Mouse (Mus musculus) ES-Bruce4 (cell line): ENCODE measurements around the gene Clcn5. TPM values are rescaled to one million over a fixed set of nuclear protein-coding genes. Genes with fewer than 3 reads are reported as not detected.

Experiments
- H3K27ac ChIP-seq: 2 replicates; pipeline ENCODE4 v1.5.1; 2012; ENCODE audit warnings: low read length, inconsistent platforms; ENCODE audit not compliant: insufficient read depth
- H3K27me3 ChIP-seq: 2 replicates; pipeline ENCODE4 v1.6.1; 2012; ENCODE audit warnings: mild to moderate bottlenecking, low read length, inconsistent platforms; ENCODE audit not compliant: control insufficient read depth, poor library complexity, insufficient read depth, severe bottlenecking
- H3K36me3 ChIP-seq: 2 replicates; pipeline ENCODE4 v1.6.1; 2012; ENCODE audit warnings: inconsistent platforms, mild to moderate bottlenecking, low read length, moderate library complexity; ENCODE audit not compliant: control insufficient read depth, poor library complexity, insufficient read depth, severe bottlenecking
- H3K4me1 ChIP-seq: one replicate; pipeline ENCODE4 v1.8.1; 2011; ENCODE audit warnings: low read length; ENCODE audit not compliant: control insufficient read depth, insufficient read depth
- H3K4me3 ChIP-seq: 2 replicates; pipeline ENCODE4 v1.5.1; 2011; ENCODE audit warnings: low read depth, mild to moderate bottlenecking, low read length
- H3K9ac ChIP-seq: 2 replicates; pipeline ENCODE4 v1.6.1; 2012; ENCODE audit warnings: low read depth, mild to moderate bottlenecking, inconsistent platforms; ENCODE audit not compliant: poor library complexity, severe bottlenecking
- H3K9me3 ChIP-seq: replicated peaks from 2 replicates; pipeline ENCODE4 v1.6.1; 2012; ENCODE audit warnings: mild to moderate bottlenecking, low read length, inconsistent platforms; ENCODE audit not compliant: control insufficient read depth, poor library complexity, insufficient read depth, severe bottlenecking
- CTCF ChIP-seq: IDR thresholded peaks from one replicate; pipeline ENCODE4 v1.8.1; 2011; ENCODE audit warnings: low read depth, low read length
- EP300 ChIP-seq: IDR thresholded peaks from 2 replicates; pipeline ENCODE4 v1.6.1; 2011; ENCODE audit warnings: low read depth, low read length; ENCODE audit not compliant: insufficient read depth
- POLR2A ChIP-seq: IDR thresholded peaks from one replicate; pipeline ENCODE4 v1.8.1; 2011; ENCODE audit warnings: low read length; ENCODE audit not compliant: insufficient read depth
- polyA plus RNA-seq: library from polyadenylated mRNA; stranded (reverse); fragments of >200 nt; gene quantifications from 2 replicates; pipeline ENCODE4 v1.2.4, GENCODE M21; 2011; ENCODE audit warnings: low read depth; ENCODE audit not compliant: missing spikeins, insufficient read depth, insufficient read length

Gene Clcn5
- polyA plus RNA-seq, 1 experiment = 47.2 TPM

GRCm38 (mm10) chrX:7150129-7150528, 169.0 kb downstream of the Clcn5 start:
- no peaks in the 10 kb centered on the region for H3K4me1 ChIP-seq
- no peak overlapping the region for H3K4me3 ChIP-seq
- TF ChIP-seq POLR2A (no peak), EP300 (no peak), CTCF (no peak)
- no peak overlapping the region for H3K27ac ChIP-seq
- H3K9me3 ChIP-seq = no peaks in the 10 kb centered on the region
- H3K27me3 ChIP-seq = no peaks in the 10 kb centered on the region
- H3K36me3 ChIP-seq = no peaks in the 10 kb centered on the region
- H3K9ac ChIP-seq = no peak overlapping the region

- no peaks in the 10 kb centered on the region for H3K27me3 ChIP-seq
Measured at GRCm38 (mm10) chrX:7146156-7146555, 173.0 kb downstream of the Clcn5 start.

GRCm38 (mm10) chrX:7121618-7122280, 197.4 kb downstream of the Clcn5 start:
- no peak for TF ChIP-seq CTCF
- no peak for TF ChIP-seq POLR2A
- no peak for TF ChIP-seq EP300
- H3K4me3 ChIP-seq = no peak overlapping the region

More at GRCm38 (mm10) chrX:7146156-7146555, 173.0 kb downstream of the Clcn5 start:
- TF ChIP-seq CTCF (no peak), EP300 (no peak)
- no peak overlapping the region for H3K9ac ChIP-seq
- H3K36me3 ChIP-seq = no peaks in the 10 kb centered on the region
- H3K4me3 ChIP-seq = no peak overlapping the region
- H3K9me3 ChIP-seq = no peaks in the 10 kb centered on the region
- H3K4me1 ChIP-seq = no peaks in the 10 kb centered on the region
- no peak overlapping the region for H3K27ac ChIP-seq

GRCm38 (mm10) chrX:7114885-7115284, 204.3 kb downstream of the Clcn5 start:
- Histone ChIP-seq H3K4me3 (no peak overlapping the region), H3K36me3 (no peaks in the 10 kb centered on the region), H3K9ac (no peak overlapping the region), H3K27me3 (no peaks in the 10 kb centered on the region), H3K9me3 (no peaks in the 10 kb centered on the region), H3K4me1 (no peaks in the 10 kb centered on the region), H3K27ac (no peak overlapping the region)
- TF ChIP-seq CTCF (no peak), EP300 (no peak), POLR2A (no peak)

More at GRCm38 (mm10) chrX:7121618-7122280, 197.4 kb downstream of the Clcn5 start:
- Histone ChIP-seq H3K36me3 (no peaks in the 10 kb centered on the region), H3K9me3 (no peaks in the 10 kb centered on the region), H3K4me1 (no peaks in the 10 kb centered on the region), H3K9ac (no peak overlapping the region), H3K27ac (no peak overlapping the region), H3K27me3 (no peaks in the 10 kb centered on the region)

Other genes with a start within 250 kb of the Clcn5 start
- 7.1 and 8.4 TPM in 2 replicates for gene Usp27x, start 56.5 kb upstream of the Clcn5 start, polyA plus RNA-seq